Mouse (Mus musculus): ENCODE data around the gene Elof1. TPM values are rescaled to one million over a fixed set of nuclear protein-coding genes. Genes with fewer than 3 reads are reported as not detected.
"Not testable (repeated sequence)": the region's sequence is repeated elsewhere in the genome, so short reads cannot be mapped to it uniquely, and the experiment has no call there.

Elof1 gene
- 107 and 121 TPM in 2 replicates for polyA plus RNA-seq (2012; rRNA removed)

GRCm38 (mm10) chr9:22116740-22117426 lies at the start of gene Elof1:
Gene Elof1 (minus strand): TSS chr9:22117172.
- peak; percentile 94 to 97 for DNase-seq (ENCODE audit: extremely low spot score in 1 of 2, low spot score in 1 of 2)

- DNase-seq (ENCODE audit: extremely low spot score in 1 of 2, low spot score in 1 of 2) = no peak
These were observed 49.7 kb upstream of the Elof1 start for GRCm38 (mm10) chr9:22166686-22167085.

GRCm38 (mm10) chr9:22165964-22166363 lies 49.0 kb upstream of the Elof1 start:
- DNase-seq (ENCODE audit: extremely low spot score in 1 of 2, low spot score in 1 of 2) = no peak

- DNase-seq (ENCODE audit: extremely low spot score in 1 of 2, low spot score in 1 of 2) = peak in 1 of 2 experiments; percentile 56
These were observed 48.0 kb upstream of the Elof1 start for GRCm38 (mm10) chr9:22164711-22165668.

GRCm38 (mm10) chr9:22162912-22163311 lies 45.9 kb upstream of the Elof1 start:
- no peak for DNase-seq (ENCODE audit: extremely low spot score in 1 of 2, low spot score in 1 of 2)

- no peak for DNase-seq (ENCODE audit: extremely low spot score in 1 of 2, low spot score in 1 of 2)
These were observed 45.3 kb upstream of the Elof1 start for GRCm38 (mm10) chr9:22162305-22162704.

- no peak for DNase-seq (ENCODE audit: extremely low spot score in 1 of 2, low spot score in 1 of 2)
These were observed 44.3 kb upstream of the Elof1 start for GRCm38 (mm10) chr9:22161299-22161698.

- peak in 1 of 2 experiments; percentile 8 for DNase-seq (ENCODE audit: extremely low spot score in 1 of 2, low spot score in 1 of 2)
These were observed 40.7 kb upstream of the Elof1 start for GRCm38 (mm10) chr9:22157516-22158265.

GRCm38 (mm10) chr9:22156497-22157245 lies 39.7 kb upstream of the Elof1 start, which contains the start of gene Pigyl:
Gene Pigyl (plus strand): TSS chr9:22156846.
- peak; percentile 94 to 98 for DNase-seq (ENCODE audit: extremely low spot score in 1 of 2, low spot score in 1 of 2)

GRCm38 (mm10) chr9:22155614-22156013 lies 38.6 kb upstream of the Elof1 start:
- peak in 1 of 2 experiments; percentile 88 for DNase-seq (ENCODE audit: extremely low spot score in 1 of 2, low spot score in 1 of 2)

- DNase-seq (ENCODE audit: extremely low spot score in 1 of 2, low spot score in 1 of 2) = no peak
These were observed 36.8 kb upstream of the Elof1 start for GRCm38 (mm10) chr9:22153810-22154209.

GRCm38 (mm10) chr9:22150946-22151345 lies 34.0 kb upstream of the Elof1 start:
- DNase-seq (ENCODE audit: extremely low spot score in 1 of 2, low spot score in 1 of 2) = no peak

GRCm38 (mm10) chr9:22150249-22150693 lies 33.3 kb upstream of the Elof1 start:
- DNase-seq (ENCODE audit: extremely low spot score in 1 of 2, low spot score in 1 of 2) = not testable (repeated sequence)

- DNase-seq (ENCODE audit: extremely low spot score in 1 of 2, low spot score in 1 of 2) = no peak
These were observed 32.7 kb upstream of the Elof1 start for GRCm38 (mm10) chr9:22149426-22150248.

GRCm38 (mm10) chr9:22144304-22144965 lies 27.5 kb upstream of the Elof1 start:
- DNase-seq (ENCODE audit: extremely low spot score in 1 of 2, low spot score in 1 of 2) = no peak

GRCm38 (mm10) chr9:22143108-22144037 lies 26.4 kb upstream of the Elof1 start:
- peak; percentile 66 to 97 for DNase-seq (ENCODE audit: extremely low spot score in 1 of 2, low spot score in 1 of 2)

GRCm38 (mm10) chr9:22139746-22140145 lies 22.8 kb upstream of the Elof1 start:
- no peak for DNase-seq (ENCODE audit: extremely low spot score in 1 of 2, low spot score in 1 of 2)
